25 mouse cellular contexts compared by ENCODE assay signal in the genomic region with DNA sequence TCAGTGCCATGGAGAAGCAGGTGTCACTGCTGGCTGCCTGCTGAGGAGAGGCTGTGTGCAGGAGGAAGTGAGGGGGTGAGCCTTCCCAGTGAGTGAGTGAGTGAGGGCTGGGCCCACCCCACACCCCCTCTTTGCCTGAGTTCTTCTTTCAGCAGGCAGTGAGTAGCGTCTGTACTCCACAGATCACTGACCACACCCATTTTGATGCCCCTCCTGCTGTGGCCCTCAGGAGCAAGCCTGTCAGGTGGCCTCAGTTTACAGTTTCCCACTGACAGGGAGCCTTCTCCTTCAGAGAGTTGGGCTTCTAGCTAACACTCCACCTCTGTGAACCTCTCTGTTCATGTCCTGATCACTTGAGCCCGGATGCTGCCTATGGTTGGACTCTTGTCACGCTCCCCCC. TPM values are rescaled to one million over a fixed set of nuclear protein-coding genes. Genes with fewer than 3 reads are reported as not detected.
DNase-seq lines count a peak whose midpoint lies in the region; ATAC-seq and TF ChIP-seq lines count a peak whose summit lies in the region.
"Had no signal": no experiment of that assay in that cellular context is flagged by ENCODE, and none has a peak within 500 bp of the region (broad histone marks: within the 10 kb centered on the region; RNA-seq: fewer than 3 reads in every experiment).

No protein-coding gene starts in this region.

- no peaks in the 10 kb centered on the region for H3K27me3 ChIP-seq in neural tube, embryonic 15.5 days (replicated peaks)
- H3K27me3 ChIP-seq in hindbrain, embryonic 11.5 days (ENCODE audit: control insufficient read depth, insufficient read depth, low read length), result no peaks in the 10 kb centered on the region
- no peaks in the 10 kb centered on the region for H3K27me3 ChIP-seq in kidney, adult 2 months (replicated peaks; ENCODE audit: control insufficient read depth, insufficient read depth, low read length)

- DNase-seq in ES-CJ7 (ENCODE audit: low read depth, low spot score), result peak; percentile 76
- peak; percentile 33 for DNase-seq in R1 (ENCODE audit: low read depth, low spot score)
- peak; percentile 60 for DNase-seq in ZHBTc4 (ENCODE audit: low read depth, low spot score)
- DNase-seq in brain, adult 2 months (ENCODE audit: low read depth, low spot score), result peak; percentile 12
- no peak for DNase-seq in hindbrain, embryonic 11.5 days (ENCODE audit: low spot score)
- DNase-seq in kidney, adult 2 months, result no peak
- DNase-seq in thymus, postnatal 10 days (ENCODE audit: low spot score in 2 of 2), result no peak
- DNase-seq: adrenal gland, adult 2 months; adrenal gland, adult 8-10 months; adrenal gland, postnatal 10 days; adrenal gland, postnatal 14 days; adrenal gland, postnatal 25 days; adrenal gland, postnatal 36 days; B cell, adult 2 months; cerebellum, adult 11 months; cerebellum, adult 11-12 months; cerebellum, adult 18-20 months; cerebellum, adult 2 months; cerebellum, adult 8-10 months; cerebellum, adult 9-10 months had no signal

- WGBS in neural tube, embryonic 15.5 days, result 59% methylated on average over 3 of the region's 3 CpGs
- WGBS in hindbrain, embryonic 11.5 days, result 42% methylated on average over 3 of the region's 3 CpGs
- WGBS in kidney, adult 2 months, result 67% methylated on average over 3 of the region's 3 CpGs

- no peak overlapping the region for H3K4me3 ChIP-seq in neural tube, embryonic 15.5 days (replicated peaks)
- H3K4me3 ChIP-seq in hindbrain, embryonic 11.5 days (ENCODE audit: low read depth, low read length), result no peak overlapping the region
- H3K4me3 ChIP-seq in kidney, adult 2 months (ENCODE audit: insufficient read depth, low read depth, low read length), result no peak overlapping the region

- no peaks in the 10 kb centered on the region for H3K36me3 ChIP-seq in neural tube, embryonic 15.5 days
- H3K36me3 ChIP-seq in hindbrain, embryonic 11.5 days (ENCODE audit: control insufficient read depth, insufficient read depth, low read length), result peaks cover 1% of the 10 kb centered on the region
- H3K36me3 ChIP-seq in kidney, adult 2 months (ENCODE audit: control insufficient read depth, insufficient read depth, low read length), result no peaks in the 10 kb centered on the region
- H3K36me3 ChIP-seq: G1E had no signal

- H3K9me3 ChIP-seq in neural tube, embryonic 15.5 days (replicated peaks), result no peaks in the 10 kb centered on the region
- H3K9me3 ChIP-seq in hindbrain, embryonic 11.5 days (ENCODE audit: control insufficient read depth, low read length), result no peaks in the 10 kb centered on the region
- H3K9me3 ChIP-seq: G1E had no signal

- H3K9ac ChIP-seq in neural tube, embryonic 15.5 days (replicated peaks), result no peak overlapping the region
- no peak overlapping the region for H3K9ac ChIP-seq in hindbrain, embryonic 11.5 days (ENCODE audit: low read depth, low read length)

- no peak overlapping the region for H3K4me2 ChIP-seq in neural tube, embryonic 15.5 days
- no peak overlapping the region for H3K4me2 ChIP-seq in hindbrain, embryonic 11.5 days (replicated peaks; ENCODE audit: low read depth, low read length)

- H3K4me1 ChIP-seq in neural tube, embryonic 15.5 days, result no peaks in the 10 kb centered on the region
- no peaks in the 10 kb centered on the region for H3K4me1 ChIP-seq in hindbrain, embryonic 11.5 days (replicated peaks; ENCODE audit: control insufficient read depth, insufficient read depth, low read length)
- no peaks in the 10 kb centered on the region for H3K4me1 ChIP-seq in kidney, adult 2 months (ENCODE audit: control insufficient read depth, insufficient read depth, low read length)

- no peak for ATAC-seq in neural tube, embryonic 15.5 days (ENCODE audit: low FRiP score)
- no peak for ATAC-seq in hindbrain, embryonic 11.5 days (ENCODE audit: low FRiP score)
- ATAC-seq: activated CD4-positive, CD25-positive, alpha-beta regulatory T cell, adult 4 months; CD4-positive, CD25-positive, alpha-beta regulatory T cell, adult 4 months; Patski had no signal

- TF ChIP-seq CTCF in kidney, adult 2 months (conservative IDR thresholded peaks at IDR 0.05; ENCODE audit: insufficient read depth, insufficient read length, low read depth, low read length), result no peak

- H3K27ac ChIP-seq in neural tube, embryonic 15.5 days (replicated peaks), result no peak overlapping the region
- H3K27ac ChIP-seq in hindbrain, embryonic 11.5 days (ENCODE audit: low read depth, low read length), result no peak overlapping the region
- no peak overlapping the region for H3K27ac ChIP-seq in kidney, adult 2 months (ENCODE audit: insufficient read depth, low read depth, low read length)

- no peak for TF ChIP-seq POLR2A in kidney, adult 2 months (IDR thresholded peaks at IDR 0.05; ENCODE audit: low read depth, low read length)

RNA-seq across cellular contexts. Expression of a gene that starts 40.3 kb away (rescaled TPM):
- polyA plus RNA-seq in neural tube, embryonic 15.5 days (2015; fragmentation: Nextera tagmentation; extraction: Ambion mirVana), result 37.3 and 42.0 TPM in 2 replicates
- 43.4 and 43.6 TPM in 2 replicates for polyA plus RNA-seq in hindbrain, embryonic 11.5 days (2014; fragmentation: Nextera tagmentation; extraction: Ambion mirVana)
- 18.0 and 20.5 TPM in 2 replicates for polyA plus RNA-seq in kidney, adult 2 months (2012; rRNA removed)

Comparison
In these comparisons a context has a peak if more than half of its experiments do, and no peak if none do; other contexts are left out.
1. DNase-seq: peak in ES-CJ7 (single experiment), R1 (single experiment), ZHBTc4 (single experiment) and brain, adult 2 months (single experiment); none in hindbrain, embryonic 11.5 days (single experiment), kidney, adult 2 months (single experiment) and thymus, postnatal 10 days (0 of 2).